Mouse (Mus musculus) yolk sac, embryonic 10.5 days (tissue): ENCODE data around the gene Pla2g2c.

Source experiments
- DNase-seq: peaks from one replicate; pipeline ENCODE4 v3.0.0-alpha.2; 2017; ENCODE audit warnings: low spot score

Pla2g2c gene

DNA sequence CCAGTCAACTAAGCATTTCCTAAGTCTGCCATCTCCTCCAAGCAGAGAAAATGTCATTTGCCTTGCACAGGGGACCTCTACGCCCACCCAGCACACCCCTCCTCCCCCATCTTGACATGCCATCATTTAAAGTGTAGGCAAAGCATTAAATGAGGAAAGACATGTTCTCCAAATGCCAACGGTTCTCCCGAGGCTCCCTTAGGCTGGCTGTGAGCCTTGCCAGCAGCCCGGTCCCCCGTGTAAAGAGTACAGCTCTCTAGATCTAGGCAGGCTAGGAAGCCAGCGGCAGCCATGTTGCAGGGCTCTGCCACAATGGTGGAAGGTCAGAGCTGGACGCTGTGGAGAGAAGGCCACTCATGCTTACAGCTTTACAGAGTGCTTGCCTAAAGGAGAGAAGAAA lies 14.6 kb upstream of the Pla2g2c start:
- DNase-seq, result no peak

DNA sequence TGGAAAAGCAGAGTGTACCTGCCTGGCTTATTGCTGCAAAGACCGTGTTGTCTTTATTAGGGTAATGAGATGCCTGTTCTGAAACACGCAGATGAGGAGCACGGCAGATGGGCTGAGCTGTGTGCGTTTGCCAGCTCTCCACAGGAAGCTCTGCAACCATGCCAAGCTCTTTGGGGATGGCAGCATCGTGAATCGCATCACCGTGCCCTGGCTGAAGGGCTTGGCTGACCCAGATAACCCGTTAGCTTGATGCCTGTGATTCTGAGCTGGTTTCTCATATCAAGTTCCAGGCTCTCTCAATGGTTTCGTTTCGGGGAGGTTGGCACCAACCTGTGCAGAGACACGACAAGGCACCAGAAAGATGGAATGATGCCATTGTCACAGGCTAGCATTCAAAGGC lies 14.0 kb upstream of the Pla2g2c start:
- DNase-seq, result no peak

DNA sequence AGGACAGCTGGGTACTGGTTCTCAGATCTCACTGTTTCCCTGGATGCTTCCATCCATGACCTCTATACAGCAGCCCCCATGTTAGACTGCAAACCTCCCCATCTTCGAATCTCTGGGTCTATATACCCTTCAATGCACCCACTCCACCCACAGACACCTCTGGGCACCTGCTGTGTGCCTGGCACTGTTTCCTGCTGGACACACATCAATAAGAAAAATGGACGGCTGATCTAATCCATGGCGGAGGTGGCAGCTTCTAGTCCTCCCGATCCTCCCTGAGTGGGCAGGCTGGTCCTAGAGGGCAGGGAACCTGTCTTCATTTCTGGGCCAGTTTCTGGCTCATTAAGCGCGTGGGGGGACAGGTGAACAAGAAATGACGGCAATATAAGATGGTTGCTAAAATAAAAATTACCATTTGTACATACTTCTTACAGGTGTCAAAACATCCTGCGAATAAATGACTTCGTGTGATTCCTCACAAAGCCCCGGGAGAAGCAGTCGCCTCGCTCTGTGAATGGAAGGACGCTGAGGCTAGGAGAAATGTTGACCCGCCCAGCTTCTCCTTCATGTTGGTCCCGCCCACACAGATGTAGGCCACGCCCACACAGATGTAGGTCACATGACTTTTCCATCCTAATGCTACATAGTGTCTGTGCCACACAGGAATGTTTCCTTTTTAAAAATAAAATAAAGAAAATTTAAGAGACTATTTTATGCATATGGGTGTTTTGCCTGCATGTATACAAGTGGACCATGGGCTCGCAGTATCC lies 13.4 kb upstream of the Pla2g2c start:
- no peak for DNase-seq

DNA sequence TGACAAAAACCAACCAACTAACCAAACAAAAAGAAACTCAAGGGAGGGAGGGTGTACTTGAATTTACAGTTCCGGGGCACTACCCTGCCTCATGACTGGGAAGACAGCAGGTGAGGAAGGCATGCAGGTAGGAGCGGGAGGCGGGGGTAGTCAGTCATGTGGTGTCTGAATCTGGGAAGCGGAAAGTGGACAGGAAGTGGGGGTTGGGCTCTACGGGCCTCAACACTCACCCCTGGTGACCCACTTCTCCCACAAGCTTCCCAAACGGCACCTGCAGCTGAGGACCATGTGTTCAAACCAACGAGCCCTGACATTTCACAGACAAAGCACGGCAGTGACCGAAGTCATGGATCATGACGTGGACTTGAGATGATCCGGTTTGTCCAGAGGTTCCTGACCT lies 12.5 kb upstream of the Pla2g2c start:
- no peak for DNase-seq

DNA sequence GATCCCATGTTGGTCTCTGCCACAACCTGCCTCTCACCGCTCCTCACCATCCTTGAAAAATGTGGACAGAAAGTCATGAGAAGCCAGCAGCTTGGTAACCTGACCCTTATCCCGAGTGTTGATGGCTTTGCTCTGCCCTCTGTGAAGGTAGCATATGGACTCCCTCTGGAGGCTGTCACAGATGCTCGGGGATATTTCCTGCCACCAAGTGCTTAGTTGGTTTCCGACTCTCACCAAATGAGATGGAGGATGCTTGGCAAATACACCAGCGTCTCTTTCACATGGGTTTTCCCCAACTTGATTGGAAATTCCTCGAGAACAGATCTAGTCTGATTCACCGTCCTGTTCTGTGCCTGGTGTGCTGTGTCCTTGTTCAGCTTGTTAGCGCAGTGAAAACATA lies 12.0 kb upstream of the Pla2g2c start:
- no peak for DNase-seq

DNA sequence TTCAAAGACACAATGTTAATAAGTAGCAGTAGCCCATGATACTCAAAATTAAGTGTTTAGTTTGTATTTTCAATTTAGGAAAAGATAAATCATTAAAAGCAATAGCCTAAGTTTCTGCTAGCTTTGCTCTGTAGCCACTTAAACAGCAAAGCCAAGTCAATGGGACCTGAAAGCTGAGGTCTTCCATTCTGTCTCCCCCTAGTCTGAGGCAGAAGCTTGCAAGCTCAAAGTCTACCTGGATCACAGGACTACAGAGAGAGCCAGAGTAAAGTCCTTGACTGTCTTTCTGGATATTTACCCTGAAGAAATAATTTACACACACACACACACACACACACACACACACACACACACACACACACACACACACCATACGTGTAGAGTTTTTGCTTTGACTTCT lies 10.4 kb upstream of the Pla2g2c start:
- DNase-seq, result no peak

DNA sequence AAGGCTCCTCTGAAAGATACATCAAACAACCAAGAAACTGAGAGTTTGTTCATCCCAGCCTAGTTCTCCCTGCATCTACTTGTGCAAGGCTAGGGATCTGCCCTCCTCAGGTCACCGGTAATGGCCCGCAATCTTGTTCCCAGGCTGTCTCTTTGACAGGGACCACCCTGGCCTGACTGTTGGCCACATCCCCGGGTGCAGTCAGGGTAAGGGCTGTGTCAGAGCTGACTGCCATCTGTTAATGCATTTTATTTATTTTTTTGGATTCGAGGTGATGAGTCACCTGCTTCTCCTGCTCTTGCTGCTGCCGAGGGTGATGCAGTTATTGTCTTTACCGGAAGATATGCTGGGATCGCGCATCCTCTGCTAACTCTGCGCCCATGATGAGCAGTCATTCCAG lies 7.9 kb upstream of the Pla2g2c start:
- DNase-seq, result no peak

DNA sequence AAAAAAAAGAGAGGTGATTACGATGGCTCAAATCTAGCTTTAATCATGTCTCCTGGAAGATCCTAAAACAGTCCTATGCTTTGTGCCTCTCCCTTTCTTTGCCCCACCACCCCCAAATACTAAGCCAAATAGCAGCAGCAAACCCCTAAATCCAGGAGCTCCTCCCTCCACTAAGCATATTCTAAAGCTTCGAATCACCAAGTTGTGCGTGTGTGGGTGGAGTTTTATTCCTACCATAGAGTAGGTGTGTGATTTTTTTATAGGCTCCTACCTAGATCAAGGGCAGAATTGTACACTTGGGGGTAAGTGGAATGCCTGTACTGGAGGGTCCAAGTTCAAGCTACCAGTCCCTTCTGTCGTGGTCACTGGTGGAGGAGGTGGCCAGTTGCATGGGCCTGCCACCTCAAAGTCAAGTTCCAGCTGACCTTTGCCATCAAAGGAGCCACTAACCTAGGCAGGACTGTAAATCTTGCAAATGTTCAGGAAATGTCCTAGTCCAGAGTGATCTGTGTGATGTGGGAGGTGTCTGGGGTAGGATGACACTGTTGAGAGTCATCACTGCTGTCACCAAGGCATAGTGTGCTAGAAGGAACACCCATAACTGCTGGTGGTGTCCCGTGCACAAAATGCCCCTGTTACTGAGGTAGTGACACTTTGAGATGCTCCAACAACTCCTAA lies 5.9 kb upstream of the Pla2g2c start:
- no peak for DNase-seq

DNA sequence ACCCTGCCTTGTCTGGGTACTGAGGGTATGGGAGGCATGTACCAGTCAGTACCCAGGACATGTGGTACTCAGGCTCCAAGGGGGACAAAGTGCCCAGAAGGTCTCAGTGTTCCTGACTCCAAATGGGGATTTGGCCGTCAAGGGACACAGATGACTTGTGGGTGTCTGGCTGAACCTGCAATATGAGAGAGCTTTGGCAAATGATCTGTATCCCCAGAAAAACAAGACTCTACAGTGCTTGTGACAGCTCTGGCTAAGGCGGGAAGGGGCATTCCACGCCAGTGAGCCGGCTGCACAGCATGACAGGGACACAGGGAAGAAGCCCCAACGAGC lies 5.4 kb upstream of the Pla2g2c start:
- no peak for DNase-seq

DNA sequence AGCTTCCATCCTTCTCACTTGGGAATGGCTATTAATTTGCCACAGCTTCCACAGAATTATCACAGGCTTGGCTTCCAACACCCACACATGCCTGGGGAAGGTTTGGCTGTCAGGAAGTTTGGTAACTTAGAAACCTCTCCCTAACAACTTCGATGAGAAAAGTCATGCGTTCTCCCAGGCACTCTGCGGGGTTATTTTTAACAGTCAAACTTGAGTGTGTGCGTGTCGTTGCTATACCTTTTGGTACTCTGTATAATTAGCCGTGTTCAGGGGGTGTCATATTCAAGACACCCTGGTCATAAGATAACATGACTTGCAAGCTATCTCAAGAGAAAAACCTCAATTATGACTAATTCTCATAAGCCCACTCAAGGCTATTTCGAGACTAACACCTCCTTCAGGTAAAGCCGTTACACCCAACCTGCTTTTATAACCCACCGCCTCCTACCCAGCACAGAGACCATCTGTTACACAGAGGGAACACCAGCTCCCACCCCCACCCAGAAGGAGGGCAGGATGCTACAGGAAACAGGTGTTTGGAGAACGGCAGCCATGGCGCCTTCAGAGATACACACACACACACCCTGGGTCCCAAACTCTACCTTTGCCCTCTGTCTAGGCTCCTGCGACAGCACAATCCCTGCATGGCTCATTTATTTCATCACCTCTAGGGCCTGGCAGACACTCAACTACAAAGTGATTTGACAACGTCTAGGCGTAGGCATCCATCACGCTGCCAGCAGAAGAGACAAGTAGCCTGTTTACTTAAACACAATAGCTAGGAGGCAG lies 905 bp upstream of the Pla2g2c start:
- DNase-seq, result no peak

DNA sequence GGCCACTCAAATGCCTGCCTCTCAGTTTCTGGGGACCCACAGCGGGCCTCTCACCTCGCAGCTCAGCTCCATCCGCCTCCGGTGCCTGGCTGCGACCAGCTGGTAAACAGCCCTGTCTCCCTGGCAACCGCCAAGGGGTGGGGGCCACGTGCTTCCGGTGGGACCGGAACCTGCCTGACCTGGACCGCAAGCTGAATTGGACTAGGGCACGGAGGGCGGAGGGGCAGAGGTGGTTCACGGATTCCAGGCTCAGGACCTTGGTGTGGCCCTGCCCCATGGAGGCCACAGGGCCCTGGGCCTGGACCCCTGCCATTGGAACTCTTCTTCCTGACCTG lies 502 bp downstream of the Pla2g2c start:
- peak; percentile 48 for DNase-seq

DNA sequence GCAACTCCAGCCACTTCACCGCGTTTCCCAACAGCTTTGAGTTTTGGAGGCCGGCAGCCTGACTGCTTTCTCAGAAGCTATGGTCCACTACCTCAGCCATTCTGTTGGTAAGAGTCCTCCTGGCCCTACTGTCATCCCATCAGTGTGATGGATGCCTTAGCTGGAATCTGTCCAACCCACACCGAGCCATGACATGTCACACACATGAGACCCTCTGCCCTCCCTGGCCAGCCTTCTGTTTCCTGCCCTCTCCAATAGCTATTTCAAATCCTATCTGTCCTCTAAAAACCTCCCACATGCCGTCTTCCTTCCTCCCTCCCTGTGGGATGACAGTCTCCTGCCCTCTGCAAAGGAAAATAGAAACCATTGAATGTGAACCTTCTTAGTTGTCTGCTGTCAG lies 1.2 kb downstream of the Pla2g2c start:
- DNase-seq, result no peak

DNA sequence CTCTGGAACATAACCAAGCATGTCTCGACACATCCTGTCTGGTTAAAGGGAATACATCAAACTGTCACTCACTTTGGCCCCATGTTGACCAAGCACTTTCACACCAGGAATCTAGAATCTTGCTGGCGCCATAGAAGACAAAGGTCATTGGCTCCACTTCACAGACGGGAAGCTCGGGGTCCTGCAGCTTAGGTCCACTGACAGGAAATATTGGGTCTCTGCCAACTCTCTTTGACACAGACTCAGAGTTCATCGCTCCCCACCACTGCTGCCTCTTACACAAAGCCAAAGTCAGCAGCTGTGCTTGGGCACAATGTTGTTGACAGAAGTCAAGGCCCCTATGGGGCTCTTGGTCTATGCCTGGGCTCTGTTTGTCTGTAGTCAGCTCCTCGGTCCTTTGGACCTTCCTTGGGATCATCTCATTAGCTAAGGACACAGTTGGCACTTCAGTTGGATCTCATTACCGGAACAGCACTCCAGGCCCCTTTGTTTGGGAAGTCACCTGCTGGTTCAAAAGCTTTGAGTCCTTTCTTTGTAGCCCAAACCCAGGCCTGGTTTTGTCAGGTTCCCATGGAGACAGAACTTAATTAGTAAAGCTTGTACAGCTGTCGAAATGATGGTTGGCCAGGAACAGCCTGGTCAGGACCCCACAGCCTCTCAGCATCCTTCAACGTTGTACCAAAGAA lies 4.6 kb downstream of the Pla2g2c start:
- peak; percentile 18 for DNase-seq

DNA sequence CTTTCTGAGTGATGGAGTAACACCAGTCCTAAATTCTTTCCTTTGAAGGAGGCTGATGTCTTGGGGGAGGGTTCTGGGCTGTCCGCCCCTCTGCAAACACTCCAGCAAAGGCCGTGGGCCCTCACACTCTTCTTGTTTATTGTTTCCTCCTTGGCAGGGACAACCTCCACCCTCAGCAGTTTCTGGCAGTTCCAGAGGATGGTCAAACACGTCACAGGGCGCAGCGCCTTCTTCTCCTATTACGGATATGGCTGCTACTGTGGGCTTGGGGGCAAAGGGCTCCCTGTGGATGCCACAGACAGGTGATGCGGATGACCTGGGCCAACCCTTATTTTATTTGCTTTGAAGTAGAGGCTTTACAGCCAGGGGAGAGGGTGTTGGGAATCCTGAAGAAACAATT lies 9.5 kb downstream of the Pla2g2c start:
- no peak for DNase-seq

DNA sequence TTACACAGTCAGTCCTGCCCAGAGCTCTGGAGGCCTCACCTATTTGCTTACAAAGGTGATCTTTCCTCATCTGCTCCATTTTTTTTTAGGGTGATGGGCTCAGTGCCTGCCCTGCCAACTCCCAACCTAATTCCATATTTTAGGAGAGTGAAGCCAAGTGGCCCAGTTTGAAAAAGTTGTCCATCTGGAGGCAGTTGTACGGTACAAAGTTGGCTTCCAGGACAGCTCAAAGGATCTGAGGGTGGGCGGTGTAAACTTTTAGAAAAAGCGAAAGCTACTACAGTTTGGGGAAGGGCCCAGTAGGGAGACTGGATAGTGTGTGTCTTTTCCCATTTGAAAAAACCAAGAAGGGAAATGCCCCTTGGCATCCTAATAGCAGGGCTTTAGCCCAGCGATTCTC lies 10.3 kb downstream of the Pla2g2c start:
- no peak for DNase-seq

DNA sequence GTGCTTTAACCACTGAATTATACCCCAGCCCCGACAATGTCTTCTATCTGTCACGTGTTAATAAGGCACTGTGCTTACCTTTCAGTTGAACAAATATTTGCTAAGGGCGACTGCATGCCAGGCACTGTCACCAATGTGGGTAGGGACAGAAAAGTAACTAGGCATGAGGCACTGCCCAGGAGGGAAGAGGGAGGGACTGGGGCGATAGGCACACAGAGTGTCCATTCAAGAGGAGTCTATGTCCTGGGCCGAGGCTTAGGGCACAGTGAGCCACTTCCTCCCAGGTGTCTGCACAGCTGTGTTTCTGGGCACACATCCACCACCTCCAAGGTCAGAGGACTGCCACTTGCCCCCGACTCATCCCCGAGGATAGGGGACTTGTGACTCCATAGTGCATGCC lies 12.4 kb downstream of the Pla2g2c start, which contains the start of gene Ubxn10:
Ubxn10 (minus strand) TSS at position 137 of the 400 bp plus-strand sequence.
- DNase-seq, result no peak

DNA sequence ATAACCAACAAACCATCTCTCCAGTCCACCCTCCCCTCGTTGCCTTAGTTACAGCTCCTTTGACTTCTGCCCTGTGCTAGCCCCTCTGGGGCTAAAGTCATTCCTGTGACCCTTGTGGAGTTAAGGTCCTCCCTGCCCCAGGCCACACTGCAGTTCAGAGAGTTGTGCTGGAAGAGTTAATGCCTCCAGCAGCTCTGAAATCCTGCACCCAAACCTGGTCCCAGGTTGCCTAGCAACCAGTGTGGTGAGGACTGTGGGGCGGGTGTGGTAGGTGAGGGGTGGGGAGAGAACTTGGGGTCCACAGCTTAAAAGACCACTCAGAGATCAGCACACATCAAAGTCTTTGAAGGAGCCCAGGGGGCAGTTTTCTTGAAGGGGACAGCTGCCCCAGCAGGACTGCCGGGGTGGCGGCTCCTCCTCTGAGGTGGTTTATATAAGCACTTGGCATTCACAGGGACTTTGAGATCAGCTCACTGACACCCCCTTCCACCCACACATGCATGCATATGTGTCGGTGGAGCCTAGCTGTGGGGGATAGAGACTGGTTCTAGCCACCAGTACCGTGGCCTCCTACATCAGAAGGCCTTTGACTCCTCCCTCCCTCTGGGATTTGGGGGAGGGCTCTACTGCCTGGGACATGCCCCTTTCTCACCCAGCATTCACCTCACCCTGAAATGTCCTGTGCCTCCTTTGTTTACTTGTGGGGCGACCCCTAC lies 14.7 kb downstream of the Pla2g2c start:
- no peak for DNase-seq

DNA sequence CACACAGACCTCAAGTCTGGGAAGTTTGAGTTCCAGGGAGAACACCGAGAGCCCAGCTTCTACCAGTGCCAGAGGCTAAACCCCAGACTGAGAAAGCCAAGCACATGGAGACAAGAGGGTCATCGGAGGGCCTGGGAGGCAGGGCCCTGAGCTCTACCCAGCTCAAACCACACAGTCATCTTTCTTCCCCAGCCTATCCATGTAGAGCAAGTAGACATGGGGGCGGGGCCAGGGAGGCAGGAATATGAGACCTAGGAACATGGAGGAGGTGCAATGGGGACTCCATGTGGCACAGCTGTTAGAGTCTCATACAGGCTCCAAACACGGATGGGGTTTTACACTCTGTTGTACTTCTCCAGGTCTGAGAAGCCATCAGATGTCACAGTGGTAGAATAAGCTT lies 21.3 kb downstream of the Pla2g2c start:
- no peak for DNase-seq

DNA sequence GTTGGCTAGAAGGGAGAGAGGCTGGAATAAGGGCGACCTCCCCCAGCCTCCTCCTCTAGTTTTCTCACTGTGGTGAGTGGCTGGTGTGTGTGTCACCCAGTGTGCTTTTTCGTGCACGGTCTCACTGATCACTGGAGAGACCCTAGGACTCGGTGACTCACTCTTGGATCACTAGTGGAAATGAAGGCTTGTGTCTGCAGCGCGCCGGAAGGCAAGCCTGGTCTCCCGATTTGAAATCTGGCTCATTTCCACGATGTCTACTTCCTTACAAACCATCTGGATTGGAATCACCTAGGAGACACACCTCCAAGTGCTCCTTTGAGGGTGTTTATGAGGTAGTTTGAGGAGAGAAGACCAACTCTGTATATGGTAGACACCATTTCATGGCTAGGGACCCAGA lies 22.3 kb downstream of the Pla2g2c start:
- DNase-seq, result no peak

DNA sequence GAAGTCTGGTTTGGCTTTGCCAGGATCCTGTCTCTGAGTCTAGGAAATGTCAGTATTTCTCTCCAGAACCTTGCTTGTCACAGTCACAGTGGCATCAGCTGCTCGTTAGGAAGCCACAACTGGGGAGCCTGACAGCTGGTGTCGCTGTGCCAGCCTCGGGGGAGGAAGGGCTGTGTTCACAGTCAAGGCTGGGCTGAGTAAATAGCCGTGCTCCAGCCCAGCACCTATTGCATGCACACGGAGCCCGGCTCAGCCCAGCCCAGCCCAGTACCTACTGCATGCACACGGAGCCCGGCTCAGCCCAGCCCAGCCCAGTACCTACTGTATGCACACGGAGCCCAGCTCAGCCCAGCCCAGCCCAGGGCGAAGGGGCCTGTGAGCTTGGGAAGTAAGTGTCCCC lies 23.3 kb downstream of the Pla2g2c start:
- DNase-seq, result no peak

DNA sequence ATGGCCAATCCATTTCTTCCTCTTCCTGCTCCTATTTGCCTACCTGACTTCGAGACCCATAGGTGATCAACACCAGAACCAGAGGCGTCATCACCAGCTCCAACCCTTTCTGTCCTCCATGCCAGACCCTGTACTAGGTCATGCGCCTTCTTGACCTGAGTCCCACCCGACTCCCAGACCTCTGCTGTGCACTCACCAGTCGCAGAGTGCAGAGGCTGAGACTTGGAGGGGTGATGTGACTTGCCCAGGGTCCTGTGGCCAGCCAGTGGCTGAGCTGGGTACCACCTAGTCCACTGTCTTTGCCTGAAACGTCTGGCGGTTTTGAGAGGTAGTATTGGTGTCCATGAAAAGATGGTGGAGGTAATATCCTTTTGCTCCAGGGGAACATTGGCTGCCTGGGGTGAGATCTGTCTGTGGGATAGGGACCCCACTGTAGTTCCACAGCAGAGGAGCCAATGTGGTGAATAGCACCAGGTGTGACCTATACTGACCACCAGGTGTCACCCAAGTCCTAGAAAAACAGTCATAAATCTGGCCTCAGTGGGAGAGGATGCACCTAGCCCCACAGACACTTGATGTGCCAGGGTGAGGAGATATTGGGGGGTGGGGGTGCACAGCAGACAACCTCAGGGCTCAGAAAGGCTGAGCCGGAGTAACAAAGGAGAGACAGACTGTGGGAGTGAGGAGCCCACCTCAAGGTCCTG lies 23.9 kb downstream of the Pla2g2c start:
- no peak for DNase-seq
